Mouse (Mus musculus): ENCODE measurements around the gene Gnmt. TPM values are rescaled to one million over a fixed set of nuclear protein-coding genes. Genes with fewer than 3 reads are reported as not detected.
A peak's percentile ranks its signal among the peaks of the same experiment; 100 is the strongest.

Gene Gnmt
- polyA plus RNA-seq, 1 experiment = 8.1 TPM

DNA sequence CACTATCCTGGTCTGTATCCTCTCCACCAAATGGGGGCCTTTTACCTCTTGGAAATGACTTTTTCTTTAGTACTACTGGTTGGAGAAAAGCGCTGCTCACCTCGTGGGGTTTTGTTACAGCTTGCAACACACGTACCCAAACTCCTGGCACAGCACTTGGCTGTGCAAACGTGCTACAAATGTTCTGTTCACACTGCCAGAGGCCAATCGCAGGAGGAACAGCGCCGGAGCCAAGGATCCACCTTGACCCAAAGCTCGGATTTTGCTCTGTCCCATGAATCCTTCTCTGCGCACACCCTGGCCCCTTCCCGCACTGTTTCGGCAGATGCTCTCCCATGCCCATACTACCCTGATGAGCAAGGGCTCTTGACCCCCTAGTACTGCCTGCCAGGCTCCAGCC is 472 bp downstream of the Gnmt start:
- no peaks in the 10 kb centered on the region for H3K4me1 ChIP-seq (ENCODE audit: control insufficient read depth, insufficient read depth, insufficient read length)
- TF ChIP-seq POLR2A (IDR thresholded peaks at IDR 0.05; ENCODE audit: low read depth, low read length) (no peak), CTCF (IDR thresholded peaks at IDR 0.05; ENCODE audit: extremely low read depth, insufficient read depth, insufficient read length, insufficient replicate concordance) (no peak)
- WGBS = 80% methylated on average over 11 of the region's 11 CpGs
- no peak for DNase-seq (ENCODE audit: low read depth in 1 of 2, low spot score in 2 of 2)
- H3K4me3 ChIP-seq (ENCODE audit: extremely low read depth, insufficient read depth, insufficient read length) = no peak overlapping the region
- no peaks in the 10 kb centered on the region for H3K27me3 ChIP-seq (ENCODE audit: control insufficient read depth, insufficient read depth, low read length)
- no peak overlapping the region for H3K27ac ChIP-seq (ENCODE audit: insufficient read depth, low read length)
- H3K36me3 ChIP-seq (ENCODE audit: control insufficient read depth, insufficient read depth, low read length) = peaks cover 10% of the 10 kb centered on the region

DNA sequence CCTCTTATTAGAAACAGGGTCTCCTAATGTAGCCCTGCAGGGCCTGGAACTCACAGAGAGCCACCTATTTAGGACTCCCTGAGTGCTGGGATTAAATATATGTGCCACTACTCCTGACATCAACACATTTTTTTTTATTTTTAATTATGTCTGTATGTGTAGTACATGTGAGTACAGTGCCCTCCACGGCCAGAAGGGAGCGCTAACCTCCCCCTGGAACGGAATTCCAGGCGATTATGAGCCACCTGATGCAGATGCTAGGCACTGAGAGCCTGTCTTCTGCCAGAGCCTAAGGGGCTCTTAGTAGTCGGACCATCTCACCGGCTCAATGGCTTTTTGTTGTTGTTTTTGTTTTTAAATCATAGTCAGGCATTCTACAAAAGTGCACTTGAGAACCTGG is 947 bp downstream of the Gnmt start:
- H3K27me3 ChIP-seq (ENCODE audit: control insufficient read depth, insufficient read depth, low read length) = no peaks in the 10 kb centered on the region
- H3K36me3 ChIP-seq (ENCODE audit: control insufficient read depth, insufficient read depth, low read length) = peaks cover 11% of the 10 kb centered on the region
- WGBS = 57% methylated on average over 6 of the region's 6 CpGs
- no peak overlapping the region for H3K27ac ChIP-seq (ENCODE audit: insufficient read depth, low read length)
- no peak overlapping the region for H3K4me3 ChIP-seq (ENCODE audit: extremely low read depth, insufficient read depth, insufficient read length)
- TF ChIP-seq CTCF (IDR thresholded peaks at IDR 0.05; ENCODE audit: extremely low read depth, insufficient read depth, insufficient read length, insufficient replicate concordance) (no peak), POLR2A (IDR thresholded peaks at IDR 0.05; ENCODE audit: low read depth, low read length) (no peak)
- DNase-seq (ENCODE audit: low read depth in 1 of 2, low spot score in 2 of 2) = no peak
- H3K4me1 ChIP-seq (ENCODE audit: control insufficient read depth, insufficient read depth, insufficient read length) = no peaks in the 10 kb centered on the region

DNA sequence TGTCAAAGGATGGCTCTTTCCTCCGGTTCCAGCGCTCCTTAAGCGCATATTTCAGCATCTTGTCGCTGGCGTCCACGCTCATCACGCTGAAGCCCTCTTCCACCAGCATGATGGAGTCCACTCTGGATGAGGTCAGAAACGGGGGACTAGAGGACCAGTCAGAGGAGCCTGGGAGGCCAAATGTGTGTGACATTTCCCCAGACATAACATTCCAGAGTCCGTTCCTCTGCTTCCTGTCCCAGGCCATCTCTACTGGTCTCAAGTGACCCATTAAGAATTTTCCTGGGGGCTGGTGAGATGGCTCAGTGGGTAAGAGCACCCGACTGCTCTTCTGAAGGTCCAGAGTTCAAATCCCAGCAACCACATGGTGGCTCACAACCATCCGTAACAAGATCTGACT is 1.7 kb downstream of the Gnmt start:
- no peaks in the 10 kb centered on the region for H3K27me3 ChIP-seq (ENCODE audit: control insufficient read depth, insufficient read depth, low read length)
- H3K27ac ChIP-seq (ENCODE audit: insufficient read depth, low read length) = no peak overlapping the region
- H3K4me1 ChIP-seq (ENCODE audit: control insufficient read depth, insufficient read depth, insufficient read length) = no peaks in the 10 kb centered on the region
- no peak for TF ChIP-seq POLR2A (IDR thresholded peaks at IDR 0.05; ENCODE audit: low read depth, low read length)
- no peak for TF ChIP-seq CTCF (IDR thresholded peaks at IDR 0.05; ENCODE audit: extremely low read depth, insufficient read depth, insufficient read length, insufficient replicate concordance)
- peaks cover 13% of the 10 kb centered on the region for H3K36me3 ChIP-seq (ENCODE audit: control insufficient read depth, insufficient read depth, low read length)
- 90% methylated on average over 11 of the region's 11 CpGs for WGBS
- H3K4me3 ChIP-seq (ENCODE audit: extremely low read depth, insufficient read depth, insufficient read length) = no peak overlapping the region
- DNase-seq (ENCODE audit: low read depth in 1 of 2, low spot score in 2 of 2) = no peak

DNA sequence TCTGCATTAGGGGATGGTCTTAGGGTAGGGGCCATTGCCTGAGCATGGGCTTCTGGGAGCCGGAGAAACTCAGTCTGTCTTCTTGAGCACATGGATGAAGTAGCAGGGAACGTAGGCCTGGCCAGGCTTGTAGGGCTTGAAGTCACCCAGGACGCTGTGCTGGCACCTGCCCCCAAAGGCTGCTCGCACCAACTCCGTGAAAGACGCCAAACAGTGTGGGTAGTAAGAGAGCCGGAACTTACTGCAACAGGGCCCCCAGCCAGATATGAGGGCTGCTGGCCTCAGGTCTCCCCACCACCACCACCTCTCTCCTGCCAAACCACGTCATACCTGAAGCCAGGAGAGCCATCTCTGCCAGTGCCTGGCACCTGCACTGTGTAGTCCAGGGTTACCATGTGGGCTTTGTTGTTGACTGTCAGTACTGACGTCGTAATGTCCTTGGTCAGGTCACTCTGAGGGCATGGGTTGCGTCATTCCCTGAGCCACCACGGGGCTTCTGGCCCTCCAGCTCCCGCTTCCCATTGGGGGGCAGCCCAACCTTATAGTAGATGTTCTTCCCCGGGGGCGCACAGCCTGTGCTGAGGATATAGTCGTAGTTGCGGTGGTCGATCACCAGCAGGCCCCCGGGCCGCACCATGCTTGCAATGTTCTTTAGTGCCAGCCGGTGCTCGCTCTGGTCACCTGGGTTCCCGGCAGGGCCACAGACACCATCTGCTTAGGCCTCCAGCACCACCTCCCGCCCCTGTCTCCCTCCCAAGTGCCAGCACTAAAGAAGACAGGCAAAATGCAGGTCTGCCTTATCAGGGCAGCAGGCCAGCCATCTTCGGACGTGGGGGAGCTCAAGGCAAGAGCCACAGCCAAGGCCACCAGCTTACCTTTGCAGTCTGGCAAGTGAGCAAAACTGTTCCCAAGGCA is 3.0 kb downstream of the Gnmt start:
- no peak for TF ChIP-seq POLR2A (IDR thresholded peaks at IDR 0.05; ENCODE audit: low read depth, low read length)
- no peak for TF ChIP-seq CTCF (IDR thresholded peaks at IDR 0.05; ENCODE audit: extremely low read depth, insufficient read depth, insufficient read length, insufficient replicate concordance)
- DNase-seq (ENCODE audit: low read depth in 1 of 2, low spot score in 2 of 2) = no peak
- no peak overlapping the region for H3K27ac ChIP-seq (ENCODE audit: insufficient read depth, low read length)
- WGBS = 93% methylated on average over 26 of the region's 26 CpGs
- H3K4me3 ChIP-seq (ENCODE audit: extremely low read depth, insufficient read depth, insufficient read length) = no peak overlapping the region
- H3K27me3 ChIP-seq (ENCODE audit: control insufficient read depth, insufficient read depth, low read length) = no peaks in the 10 kb centered on the region
- H3K36me3 ChIP-seq (ENCODE audit: control insufficient read depth, insufficient read depth, low read length) = peaks cover 18% of the 10 kb centered on the region
- no peaks in the 10 kb centered on the region for H3K4me1 ChIP-seq (ENCODE audit: control insufficient read depth, insufficient read depth, insufficient read length)

DNA sequence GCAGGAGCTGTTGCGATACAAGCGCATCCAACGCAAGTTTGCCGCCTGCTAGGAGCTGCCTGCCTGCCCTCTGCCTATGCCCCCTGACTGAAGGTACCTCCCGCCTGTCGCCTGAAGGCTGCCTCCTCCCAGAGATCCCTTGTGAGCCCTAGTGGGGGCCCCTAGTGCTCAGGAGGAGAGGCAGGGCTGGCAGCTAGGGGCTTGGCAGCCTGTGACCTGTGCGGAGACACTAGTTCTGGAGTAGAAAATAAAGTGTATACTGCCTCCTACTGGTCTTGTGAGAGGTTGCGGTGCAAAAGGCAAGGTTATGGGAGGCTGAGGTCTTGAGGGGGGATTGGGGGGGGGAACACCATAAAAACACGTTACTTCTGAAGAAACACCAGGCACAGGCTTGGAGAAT is 3.7 kb downstream of the Gnmt start:
- WGBS = 81% methylated on average over 9 of the region's 9 CpGs
- no peaks in the 10 kb centered on the region for H3K27me3 ChIP-seq (ENCODE audit: control insufficient read depth, insufficient read depth, low read length)
- H3K4me1 ChIP-seq (ENCODE audit: control insufficient read depth, insufficient read depth, insufficient read length) = no peaks in the 10 kb centered on the region
- H3K27ac ChIP-seq (ENCODE audit: insufficient read depth, low read length) = no peak overlapping the region
- H3K36me3 ChIP-seq (ENCODE audit: control insufficient read depth, insufficient read depth, low read length) = peaks cover 18% of the 10 kb centered on the region
- TF ChIP-seq CTCF (IDR thresholded peaks at IDR 0.05; ENCODE audit: extremely low read depth, insufficient read depth, insufficient read length, insufficient replicate concordance) (peak; percentile 30; the same call in 1 of the 2 replicates), POLR2A (IDR thresholded peaks at IDR 0.05; ENCODE audit: low read depth, low read length) (no peak)
- peak in 1 of 2 experiments; percentile 28 for DNase-seq (ENCODE audit: low read depth in 1 of 2, low spot score in 2 of 2)
- H3K4me3 ChIP-seq (ENCODE audit: extremely low read depth, insufficient read depth, insufficient read length) = no peak overlapping the region

DNA sequence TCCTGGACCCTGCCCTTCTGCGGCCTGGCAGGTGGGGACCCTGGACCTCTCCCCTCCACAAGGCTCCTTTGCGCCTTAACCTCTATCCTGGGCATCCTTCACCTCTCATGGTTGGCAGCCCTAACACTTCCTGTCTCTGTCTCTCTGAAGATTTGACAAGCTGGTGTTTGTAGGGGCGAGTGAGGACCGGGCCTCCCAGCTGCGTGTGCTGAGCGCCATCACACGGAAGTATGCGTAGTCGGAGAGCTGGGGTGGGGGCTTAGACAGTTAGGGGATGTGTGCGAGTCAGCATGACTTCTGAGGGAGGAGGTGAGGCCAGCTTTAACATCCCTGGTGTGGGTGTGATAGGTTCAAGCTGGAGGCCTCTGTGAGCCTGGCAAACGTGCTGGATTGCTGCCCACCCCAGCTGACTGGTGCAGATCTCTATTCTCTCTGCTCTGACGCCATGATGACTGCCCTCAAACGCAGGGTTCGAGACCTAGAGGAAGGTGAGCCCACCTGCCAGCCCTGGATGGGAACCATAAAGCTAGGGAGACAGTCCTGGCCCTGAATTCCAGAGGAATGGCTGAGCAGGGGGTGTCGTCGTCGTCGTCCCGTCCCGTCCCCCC is 4.4 kb downstream of the Gnmt start:
- Histone ChIP-seq H3K27ac (ENCODE audit: insufficient read depth, low read length) (no peak overlapping the region), H3K4me3 (ENCODE audit: extremely low read depth, insufficient read depth, insufficient read length) (no peak overlapping the region), H3K36me3 (ENCODE audit: control insufficient read depth, insufficient read depth, low read length) (peaks cover 18% of the 10 kb centered on the region), H3K27me3 (ENCODE audit: control insufficient read depth, insufficient read depth, low read length) (no peaks in the 10 kb centered on the region), H3K4me1 (ENCODE audit: control insufficient read depth, insufficient read depth, insufficient read length) (no peaks in the 10 kb centered on the region)
- TF ChIP-seq POLR2A (IDR thresholded peaks at IDR 0.05; ENCODE audit: low read depth, low read length) (no peak), CTCF (IDR thresholded peaks at IDR 0.05; ENCODE audit: extremely low read depth, insufficient read depth, insufficient read length, insufficient replicate concordance) (no peak)
- 85% methylated on average over 20 of the region's 20 CpGs for WGBS
- no peak for DNase-seq (ENCODE audit: low read depth in 1 of 2, low spot score in 2 of 2)

DNA sequence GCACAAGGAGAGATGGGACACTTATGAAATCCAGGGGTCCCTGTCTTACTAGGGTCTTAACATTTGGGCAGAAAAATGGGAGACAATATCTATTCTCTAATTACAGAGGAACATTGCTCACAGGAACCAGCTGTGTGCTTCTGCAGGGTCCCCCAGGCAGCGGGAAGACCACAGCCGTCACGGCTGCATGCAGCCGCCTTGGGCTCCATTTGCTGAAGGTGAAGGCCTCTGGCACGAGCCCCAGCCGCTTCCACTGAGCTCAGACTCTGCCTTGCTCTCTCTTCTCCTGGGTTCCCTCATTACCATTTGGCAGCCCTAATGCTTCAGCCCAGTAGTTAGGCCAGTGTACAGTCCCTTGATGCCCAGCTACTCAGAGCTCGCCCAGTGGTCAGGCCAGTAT is 7.9 kb downstream of the Gnmt start:
- H3K27ac ChIP-seq (ENCODE audit: insufficient read depth, low read length) = no peak overlapping the region
- DNase-seq (ENCODE audit: low read depth in 1 of 2, low spot score in 2 of 2) = no peak
- H3K27me3 ChIP-seq (ENCODE audit: control insufficient read depth, insufficient read depth, low read length) = no peaks in the 10 kb centered on the region
- H3K36me3 ChIP-seq (ENCODE audit: control insufficient read depth, insufficient read depth, low read length) = peaks cover 18% of the 10 kb centered on the region
- H3K4me3 ChIP-seq (ENCODE audit: extremely low read depth, insufficient read depth, insufficient read length) = no peak overlapping the region
- no peak for TF ChIP-seq POLR2A (IDR thresholded peaks at IDR 0.05; ENCODE audit: low read depth, low read length)
- TF ChIP-seq CTCF (IDR thresholded peaks at IDR 0.05; ENCODE audit: extremely low read depth, insufficient read depth, insufficient read length, insufficient replicate concordance) = no peak
- WGBS = 86% methylated on average over 7 of the region's 7 CpGs
- H3K4me1 ChIP-seq (ENCODE audit: control insufficient read depth, insufficient read depth, insufficient read length) = no peaks in the 10 kb centered on the region
